Mouse (Mus musculus) MEL (cell line): ENCODE measurements around the gene Cntfr. TPM values are rescaled to one million over a fixed set of nuclear protein-coding genes. Genes with fewer than 3 reads are reported as not detected.

ENCODE experiments used
- DNase-seq: peaks from one replicate; pipeline ENCODE4 v3.0.0; 2011; ENCODE audit warnings: low read depth, low spot score
- H3K27ac ChIP-seq: 2 replicates; pipeline ENCODE4 v1.5.1; 2012; ENCODE audit warnings: low read depth, mild to moderate bottlenecking, control low read depth, low read length, moderate library complexity; ENCODE audit not compliant: control insufficient read depth
- H3K27me3 ChIP-seq, 2 experiments: fragments of 150-350 bp in 1 of 2; sonication (generic) in 1 of 2; 2 replicates each; pipeline ENCODE4 v1.6.1; 2012; ENCODE audit warnings: low read length in 2 of 2, mild to moderate bottlenecking in 2 of 2, improper control_type of control experiment in 1 of 2, moderate library complexity in 1 of 2; ENCODE audit not compliant: insufficient read depth in 2 of 2, control insufficient read depth in 1 of 2
- H3K36me3 ChIP-seq, 2 experiments: 2 replicates each; pipeline ENCODE4 v1.6.1; 2012 to 2014; ENCODE audit warnings: low read length in 2 of 2, improper control_type of control experiment in 1 of 2, inconsistent platforms in 1 of 2, mild to moderate bottlenecking in 1 of 2; ENCODE audit not compliant: insufficient read depth in 2 of 2, control insufficient read depth in 1 of 2
- H3K4me1 ChIP-seq, 2 experiments: fragments of 150-350 bp in 1 of 2; sonication (generic) in 1 of 2; 2 replicates each; pipeline ENCODE4 v1.6.1; 2012; ENCODE audit warnings: low read length in 2 of 2, improper control_type of control experiment in 1 of 2, mild to moderate bottlenecking in 1 of 2; ENCODE audit not compliant: insufficient read depth in 2 of 2, control insufficient read depth in 1 of 2
- H3K4me3 ChIP-seq, 2 experiments: fragments of 150-350 bp in 1 of 2; sonication (generic) in 1 of 2; 2 replicates each; pipeline ENCODE4 v1.5.1; 2012; ENCODE audit warnings: low read depth in 2 of 2, low read length in 2 of 2, mild to moderate bottlenecking in 2 of 2, moderate library complexity in 2 of 2, control low read depth in 1 of 2, improper control_type of control experiment in 1 of 2; ENCODE audit not compliant: control insufficient read depth in 1 of 2, insufficient read depth in 1 of 2
- H3K79me2 ChIP-seq: 2 replicates; pipeline ENCODE4 v1.6.1; 2012; ENCODE audit warnings: mild to moderate bottlenecking, low read length, moderate library complexity; ENCODE audit not compliant: control insufficient read depth, poor library complexity, insufficient read depth
- H3K9ac ChIP-seq: 2 replicates; pipeline ENCODE4 v1.6.1; 2012; ENCODE audit warnings: low read depth, mild to moderate bottlenecking, control low read depth, low read length, moderate library complexity; ENCODE audit not compliant: control insufficient read depth, poor library complexity, severe bottlenecking
- H3K9me3 ChIP-seq: fragments of 150-350 bp; sonication (generic); replicated peaks from 2 replicates; pipeline ENCODE4 v1.6.1; 2012; ENCODE audit warnings: mild to moderate bottlenecking, low read length, improper control_type of control experiment, moderate library complexity; ENCODE audit not compliant: insufficient read depth
- CHD1 ChIP-seq: IDR thresholded peaks from 2 replicates; pipeline ENCODE4 v1.6.1; 2012; ENCODE audit warnings: low read depth, mild to moderate bottlenecking, inconsistent platforms, low read length, improper control_type of control experiment
- CHD2 ChIP-seq: IDR thresholded peaks from 2 replicates; pipeline ENCODE4 v1.6.1; 2011; ENCODE audit warnings: low read length, improper control_type of control experiment
- CTCF ChIP-seq, 3 experiments: IDR thresholded peaks in 2 of 3; conservative IDR thresholded peaks in 1 of 3; 2 replicates each; pipeline ENCODE4 v1.5.1; 2011 to 2012; ENCODE audit warnings: low read length in 3 of 3, low read depth in 2 of 3, mild to moderate bottlenecking in 2 of 3, improper control_type of control experiment in 1 of 3, inconsistent platforms in 1 of 3, mixed read lengths in 1 of 3, moderate library complexity in 1 of 3; ENCODE audit not compliant: control insufficient read depth in 1 of 3, insufficient read depth in 1 of 3, poor library complexity in 1 of 3, severe bottlenecking in 1 of 3
- ELF1 ChIP-seq: IDR thresholded peaks from 2 replicates; pipeline ENCODE4 v1.6.1; 2014; ENCODE audit warnings: low read depth, mild to moderate bottlenecking, inconsistent platforms, low read length, improper control_type of control experiment, moderate library complexity
- GABPA ChIP-seq: IDR thresholded peaks from 2 replicates; pipeline ENCODE4 v1.6.1; 2012; ENCODE audit warnings: low read depth, mild to moderate bottlenecking, inconsistent platforms, low read length, improper control_type of control experiment, moderate library complexity
- POLR2A ChIP-seq, 2 experiments: IDR thresholded peaks; 2 replicates each; pipeline ENCODE4 v1.6.1; 2011 to 2012; ENCODE audit warnings: low read length in 2 of 2, mild to moderate bottlenecking in 2 of 2, control low read depth in 1 of 2, improper control_type of control experiment in 1 of 2, low read depth in 1 of 2, moderate library complexity in 1 of 2; ENCODE audit not compliant: control insufficient read depth in 1 of 2, insufficient read depth in 1 of 2, poor library complexity in 1 of 2
- RCOR1 ChIP-seq: IDR thresholded peaks from 2 replicates; pipeline ENCODE4 v1.6.1; 2012; ENCODE audit warnings: low read depth, mild to moderate bottlenecking, inconsistent platforms, low read length, improper control_type of control experiment
- TBP ChIP-seq: IDR thresholded peaks from 2 replicates; pipeline ENCODE4 v1.8.0; 2011; ENCODE audit warnings: low read depth, low read length, improper control_type of control experiment
- TCF12 ChIP-seq: IDR thresholded peaks from 2 replicates; pipeline ENCODE4 v1.6.1; 2014; ENCODE audit warnings: low read depth, mild to moderate bottlenecking, inconsistent platforms, low read length, improper control_type of control experiment, moderate library complexity
- USF2 ChIP-seq, 2 experiments: IDR thresholded peaks; 2 replicates each; pipeline ENCODE4 v1.6.1; 2011 to 2012; ENCODE audit warnings: improper control_type of control experiment in 2 of 2, low read length in 2 of 2, borderline replicate concordance in 1 of 2, inconsistent platforms in 1 of 2, low read depth in 1 of 2, mild to moderate bottlenecking in 1 of 2; ENCODE audit not compliant: insufficient read depth in 1 of 2
- ZMIZ1 ChIP-seq: IDR thresholded peaks from 2 replicates; pipeline ENCODE4 v1.6.1; 2012; ENCODE audit warnings: low read depth, mild to moderate bottlenecking, inconsistent platforms, low read length, improper control_type of control experiment, moderate library complexity
- ZNF384 ChIP-seq: IDR thresholded peaks from 2 replicates; pipeline ENCODE4 v1.6.1; 2012; ENCODE audit warnings: low read depth, mild to moderate bottlenecking, inconsistent platforms, low read length, improper control_type of control experiment
- polyA plus RNA-seq, 2 experiments: library from polyadenylated mRNA; stranded (reverse) in 1 of 2; unstranded in 1 of 2; fragments of >175 nt in 1 of 2; fragments of >200 nt in 1 of 2; gene quantifications; 2 replicates each; pipeline versions ENCODE4 v1.2.1 to v1.2.4; 2012; ENCODE audit warnings: low replicate concordance in 2 of 2, low read depth in 1 of 2; ENCODE audit not compliant: insufficient read length in 2 of 2, insufficient read depth in 1 of 2, missing spikeins in 1 of 2
- total RNA-seq: library from RNA; depleted of rRNA; stranded (reverse); fragments of 300-350 nt; gene quantifications from 2 replicates; pipeline ENCODE4 v1.2.3, GENCODE M21; 2012; rRNA removed

Cntfr gene
- total and polyA plus RNA-seq, 3 experiments, result not detected

- H3K79me2 ChIP-seq, result no peaks in the 10 kb centered on the region
- H3K4me3 ChIP-seq, result no peak overlapping the region
- DNase-seq, result peak; percentile 9
- no peaks in the 10 kb centered on the region for H3K9me3 ChIP-seq
- no peaks in the 10 kb centered on the region for H3K4me1 ChIP-seq
- no peak for TF ChIP-seq ZNF384
- TF ChIP-seq CHD1, result no peak
- TF ChIP-seq GABPA, result no peak
- no peak for TF ChIP-seq RCOR1
- no peak for TF ChIP-seq TCF12
- no peak for TF ChIP-seq ELF1
- TF ChIP-seq POLR2A (IDR thresholded peaks at IDR 0.05; ENCODE audit: control insufficient read depth in 1 of 2, insufficient read depth in 1 of 2, low read depth in 1 of 2, low read length in 2 of 2, poor library complexity in 1 of 2), result no peak
- TF ChIP-seq USF2 (IDR thresholded peaks at IDR 0.05; ENCODE audit: borderline replicate concordance in 1 of 2, insufficient read depth in 1 of 2, low read depth in 1 of 2, low read length in 2 of 2), result no peak
- no peak for TF ChIP-seq CHD2
- no peak for TF ChIP-seq TBP
- TF ChIP-seq, all 39 proteins: peak for 0
- Histone ChIP-seq H3K27me3 (peaks cover 2 to 3% of the 10 kb centered on the region in 2 experiments; a peak in 1 of 4 replicates), H3K9ac (no peak overlapping the region), H3K27ac (no peak overlapping the region), H3K36me3 (no peaks in the 10 kb centered on the region)
Observed at GRCm38 (mm10) chr4:41610594-41610980, 86.3 kb downstream of the Cntfr start.

- peak; percentile 9 for DNase-seq
- peak in 2 of 3 experiments; percentile 15 to 29; a peak in 2 of 6 replicates for TF ChIP-seq CTCF (IDR thresholded peaks at IDR 0.05 in 2 of 3, conservative IDR thresholded peaks at IDR 0.05 in 1 of 3; ENCODE audit: control insufficient read depth in 1 of 3, insufficient read depth in 1 of 3, low read depth in 2 of 3, low read length in 3 of 3, poor library complexity in 1 of 3, severe bottlenecking in 1 of 3)
- no peak for TF ChIP-seq ZMIZ1
Observed at GRCm38 (mm10) chr4:41609681-41610593, 87.0 kb downstream of the Cntfr start.

More at GRCm38 (mm10) chr4:41609681-41610593, 87.0 kb downstream of the Cntfr start:
- Histone ChIP-seq H3K27me3 (peaks cover 2 to 3% of the 10 kb centered on the region in 2 experiments; a peak in 1 of 4 replicates), H3K36me3 (no peaks in the 10 kb centered on the region), H3K9me3 (no peaks in the 10 kb centered on the region), H3K27ac (no peak overlapping the region), H3K79me2 (no peaks in the 10 kb centered on the region), H3K4me1 (no peaks in the 10 kb centered on the region), H3K9ac (no peak overlapping the region), H3K4me3 (no peak overlapping the region)

Other genes with a start within 250 kb of the Cntfr start
- 11.6 and 11.7 TPM in 2 replicates for gene Kif24, start 232.2 kb downstream of the Cntfr start, total RNA-seq
- 10 to 100 TPM in 1 of 2 experiments, not detected in 1; 13.2 TPM for gene Kif24, start 232.2 kb downstream of the Cntfr start, polyA plus RNA-seq
- gene Nudt2, start 231.9 kb downstream of the Cntfr start, total RNA-seq, result 19.2 and 20.9 TPM in 2 replicates
- gene Nudt2, start 231.9 kb downstream of the Cntfr start, polyA plus RNA-seq, result 10 to 100 TPM in 1 of 2 experiments, not detected in 1; 25.3 TPM
- gene AI464131, start 194.0 kb downstream of the Cntfr start, total RNA-seq, result 1.2 and 1.5 TPM in 2 replicates
- 1 to 10 TPM in 1 of 2 experiments, not detected in 1; 2.2 TPM for gene AI464131, start 194.0 kb downstream of the Cntfr start, polyA plus RNA-seq
- gene 1110017D15Rik, start 179.8 kb downstream of the Cntfr start, total RNA-seq, result not detected in 2 replicates
- under 1 TPM in 1 of 2 experiments, not detected in 1; 0.21 TPM for gene 1110017D15Rik, start 179.8 kb downstream of the Cntfr start, polyA plus RNA-seq
- gene Fam219a, start 127.6 kb downstream of the Cntfr start, total RNA-seq, result 0.85 and 1.5 TPM in 2 replicates
- gene Fam219a, start 127.6 kb downstream of the Cntfr start, polyA plus RNA-seq, result 1 to 10 TPM in 1 of 2 experiments, not detected in 1; 3.8 TPM
- not detected in 2 replicates for gene Dnaic1, start 127.3 kb downstream of the Cntfr start, total RNA-seq
- not detected for gene Dnaic1, start 127.3 kb downstream of the Cntfr start, polyA plus RNA-seq
- 0.19 TPM in 1 of 2 replicates, not detected in the other for gene Enho, start 56.8 kb downstream of the Cntfr start, total RNA-seq
- gene Enho, start 56.8 kb downstream of the Cntfr start, polyA plus RNA-seq, result under 1 TPM in 1 of 2 experiments, not detected in 1; 0.40 TPM
- 42.9 and 66.7 TPM in 2 replicates for gene Il11ra1, start 2.9 kb upstream of the Cntfr start, total RNA-seq
- gene Il11ra1, start 2.9 kb upstream of the Cntfr start, polyA plus RNA-seq, result 10 to 100 TPM in 1 of 2 experiments, not detected in 1; 44.4 TPM
- 50.4 and 63.5 TPM in 2 replicates for gene Rpp25l, start 16.4 kb upstream of the Cntfr start, total RNA-seq
- gene Rpp25l, start 16.4 kb upstream of the Cntfr start, polyA plus RNA-seq, result 10 to 100 TPM in 1 of 2 experiments, not detected in 1; 52.0 TPM
- gene Dctn3, start 26.1 kb upstream of the Cntfr start, total RNA-seq, result 51.8 and 57.7 TPM in 2 replicates
- gene Dctn3, start 26.1 kb upstream of the Cntfr start, polyA plus RNA-seq, result 10 to 100 TPM in 1 of 2 experiments, not detected in 1; 64.6 TPM
- not detected in 2 replicates for gene Arid3c, start 34.1 kb upstream of the Cntfr start, total RNA-seq
- under 1 TPM in 1 of 2 experiments, not detected in 1; 0.13 TPM for gene Arid3c, start 34.1 kb upstream of the Cntfr start, polyA plus RNA-seq
- gene Galt, start 58.1 kb upstream of the Cntfr start, total RNA-seq, result 22.7 and 26.5 TPM in 2 replicates
- 10 to 100 TPM in 1 of 2 experiments, not detected in 1; 31.9 TPM for gene Galt, start 58.1 kb upstream of the Cntfr start, polyA plus RNA-seq
- 59.4 and 80.1 TPM in 2 replicates for gene Sigmar1, start 59.1 kb upstream of the Cntfr start, total RNA-seq
- gene Sigmar1, start 59.1 kb upstream of the Cntfr start, polyA plus RNA-seq, result 100 to 1,000 TPM; 112 to 190 TPM
- gene Ccl27a, start 77.2 kb upstream of the Cntfr start, total RNA-seq, result 4.9 and 6.4 TPM in 2 replicates
- gene Ccl27a, start 77.2 kb upstream of the Cntfr start, polyA plus RNA-seq, result 10 to 100 TPM in 1 of 2 experiments, not detected in 1; 12.1 TPM
- gene Gm21541, start 206.5 kb upstream of the Cntfr start, total RNA-seq, result not detected in 2 replicates
- not detected for gene Gm21541, start 206.5 kb upstream of the Cntfr start, polyA plus RNA-seq
- gene Gm20878, start 244.5 kb upstream of the Cntfr start, total RNA-seq, result 1.6 and 4.1 TPM in 2 replicates
- 1 to 10 TPM in 1 of 2 experiments, not detected in 1; 5.2 TPM for gene Gm20878, start 244.5 kb upstream of the Cntfr start, polyA plus RNA-seq